31 mouse cellular contexts compared by ENCODE assay signal in the genomic region with DNA sequence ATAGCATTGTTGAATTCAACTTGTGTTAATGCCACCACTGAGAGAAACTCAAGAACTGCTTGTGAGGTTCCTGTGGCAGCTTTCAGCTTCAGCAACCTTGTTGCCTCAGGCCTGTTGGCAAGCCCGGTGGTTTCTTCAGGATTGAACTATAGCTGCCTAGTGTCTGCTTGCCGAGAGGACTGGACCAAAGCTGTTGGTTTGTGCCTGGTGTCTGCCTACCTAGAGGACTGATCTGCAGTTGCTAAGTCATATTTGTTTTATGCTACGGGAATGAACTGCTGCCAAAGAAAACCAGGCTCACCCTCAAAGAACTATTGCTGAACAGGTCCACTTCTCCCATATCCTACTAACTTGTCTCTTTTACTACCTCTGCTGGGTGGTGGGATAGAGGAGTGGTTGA.
"Had no signal": no experiment of that assay in that cellular context is flagged by ENCODE, and none has a peak within 500 bp of the region (broad histone marks: within the 10 kb centered on the region; RNA-seq: fewer than 3 reads in every experiment).

No protein-coding gene starts in this region.

- H3K9me3 ChIP-seq: heart, embryonic 12.5 days; heart, embryonic 13.5 days; heart, embryonic 15.5 days; hindbrain, embryonic 10.5 days; hindbrain, embryonic 12.5 days; hindbrain, embryonic 13.5 days; hindbrain, embryonic 15.5 days; intestine, embryonic 15.5 days; kidney, embryonic 15.5 days had no signal

- DNase-seq: heart, adult 2 months; heart, postnatal 10 days; heart, postnatal 14 days; heart, postnatal 36 days; kidney, adult 11 months; kidney, adult 18-20 months; kidney, adult 8-10 months; kidney, adult 9 months; kidney, postnatal 10 days; kidney, postnatal 4 days; layer of hippocampus, adult 9-11 months; layer of hippocampus, postnatal 36 days had no signal

- H3K9ac ChIP-seq: heart, embryonic 12.5 days; heart, embryonic 13.5 days; heart, embryonic 15.5 days; hindbrain, embryonic 12.5 days; hindbrain, embryonic 13.5 days; hindbrain, embryonic 14.5 days; hindbrain, embryonic 15.5 days; intestine, embryonic 15.5 days; kidney, embryonic 15.5 days had no signal

- H3K27me3 ChIP-seq: heart, embryonic 12.5 days; heart, embryonic 13.5 days; heart, embryonic 15.5 days; hindbrain, embryonic 12.5 days; hindbrain, embryonic 13.5 days; hindbrain, embryonic 15.5 days; intestine, embryonic 15.5 days; kidney, embryonic 15.5 days had no signal

- H3K36me3 ChIP-seq: heart, embryonic 12.5 days; heart, embryonic 13.5 days; heart, embryonic 15.5 days; hindbrain, embryonic 10.5 days; hindbrain, embryonic 12.5 days; hindbrain, embryonic 13.5 days; hindbrain, embryonic 15.5 days; intestine, embryonic 15.5 days; kidney, embryonic 15.5 days had no signal

- H3K4me3 ChIP-seq: heart, adult 2 months; heart, embryonic 12.5 days; heart, embryonic 13.5 days; heart, embryonic 15.5 days; hindbrain, embryonic 10.5 days; hindbrain, embryonic 12.5 days; hindbrain, embryonic 13.5 days; hindbrain, embryonic 15.5 days; intestine, embryonic 15.5 days; kidney, embryonic 15.5 days; layer of hippocampus, adult 2 months; left cerebral cortex, adult 2 months had no signal

- H3K4me1 ChIP-seq: hindbrain, embryonic 12.5 days; hindbrain, embryonic 13.5 days; hindbrain, embryonic 15.5 days had no signal

- H3K27ac ChIP-seq: heart, adult 2 months; heart, embryonic 13.5 days; heart, embryonic 15.5 days; hindbrain, embryonic 10.5 days; hindbrain, embryonic 12.5 days; hindbrain, embryonic 13.5 days; hindbrain, embryonic 14.5 days; hindbrain, embryonic 15.5 days; hindbrain, postnatal 0 days; intestine, embryonic 15.5 days; kidney, embryonic 15.5 days; kidney, postnatal 0 days; layer of hippocampus, adult 2 months; left cerebral cortex, adult 2 months had no signal

- ATAC-seq: hindbrain, embryonic 16.5 days; hindbrain, postnatal 0 days; inflammation-experienced regulatory T-cells, adult 6 months; intestine, embryonic 15.5 days; intestine, embryonic 16.5 days; intestine, postnatal 0 days had no signal

- H3K4me2 ChIP-seq: heart, embryonic 11.5 days; heart, embryonic 12.5 days; heart, embryonic 13.5 days; heart, embryonic 15.5 days; hindbrain, embryonic 12.5 days; hindbrain, embryonic 13.5 days; hindbrain, embryonic 14.5 days; hindbrain, embryonic 15.5 days; intestine, embryonic 15.5 days; kidney, embryonic 15.5 days had no signal
